Mouse (Mus musculus) kidney, postnatal 4 days (tissue): ENCODE measurements at regions not wholly inside any gene's neighbourhood (a gene's known extent, or its start where the extent isn't known, plus 50 kb on each side); places are given as distances from the start of the nearest gene placed in this dataset.

Source experiments
- DNase-seq, 2 experiments: peaks; one replicate each; pipeline ENCODE4 v3.0.0; 2021; ENCODE audit warnings: mixed read lengths in 2 of 2

DNA sequence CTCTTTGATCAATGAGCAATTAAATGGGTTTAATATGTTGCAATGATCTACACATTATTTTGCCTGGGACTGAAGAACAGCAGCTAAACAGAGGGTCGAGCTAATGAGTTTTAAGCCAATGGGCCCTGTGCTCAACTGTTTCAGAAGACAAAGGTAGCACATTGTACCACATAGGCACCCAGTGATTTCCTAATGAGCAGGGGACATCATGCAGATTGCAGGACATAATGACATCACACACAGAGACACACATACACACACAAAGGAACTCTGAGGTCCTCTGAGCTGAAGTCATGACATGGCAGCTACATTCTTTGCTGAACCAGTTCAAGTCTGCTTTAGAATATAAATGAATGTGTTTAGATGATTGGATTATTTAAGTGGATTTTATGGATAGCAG is 71.9 kb downstream of the Zfp330 start:
- DNase-seq = no peak

DNA sequence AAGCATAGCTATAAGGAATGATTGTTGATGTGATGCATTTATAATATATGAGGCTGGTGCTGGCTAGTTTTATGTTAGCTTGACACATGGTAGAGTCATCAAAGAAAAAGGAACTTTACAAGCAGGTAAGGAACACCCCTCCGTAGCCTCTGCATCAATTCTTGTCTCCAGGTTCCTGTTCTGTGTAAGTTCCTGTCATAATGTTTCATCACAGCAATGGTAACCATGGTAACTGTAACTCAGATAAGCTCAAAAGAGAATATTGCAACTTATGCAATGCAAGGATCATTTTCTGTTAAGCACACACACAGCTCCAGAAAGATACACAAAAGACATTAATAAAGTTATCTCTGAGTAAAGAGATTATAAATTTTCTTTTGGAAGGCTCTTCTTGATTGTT is 73.5 kb downstream of the Zfp330 start:
- no peak for DNase-seq

- DNase-seq = no peak
These were observed 74.7 kb downstream of the Zfp330 start for GRCm38 (mm10) chr8:82699221-82699620.

DNA sequence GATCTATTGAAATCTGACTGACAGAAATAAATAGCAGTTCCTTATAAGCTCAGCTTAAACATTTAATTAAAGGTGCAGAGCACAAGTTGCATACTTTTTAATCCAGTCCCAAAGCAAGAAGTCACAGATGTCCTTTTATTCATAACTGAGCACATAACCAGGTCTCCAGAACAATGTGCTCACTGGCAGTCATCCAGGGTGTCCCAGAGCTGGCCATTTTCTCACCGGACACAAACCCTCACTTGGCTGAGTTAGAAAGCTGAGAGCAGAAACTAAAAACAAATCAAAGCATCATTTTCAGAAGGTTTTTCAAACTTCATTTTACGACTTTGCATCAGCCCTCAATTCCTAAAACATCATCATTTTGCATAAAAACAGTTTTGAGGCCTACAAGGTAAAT is 75.9 kb downstream of the Zfp330 start:
- peak; percentile 9 to 27 for DNase-seq

- DNase-seq = no peak
These were observed 80.9 kb downstream of the Zfp330 start for GRCm38 (mm10) chr8:82693086-82693485.

DNA sequence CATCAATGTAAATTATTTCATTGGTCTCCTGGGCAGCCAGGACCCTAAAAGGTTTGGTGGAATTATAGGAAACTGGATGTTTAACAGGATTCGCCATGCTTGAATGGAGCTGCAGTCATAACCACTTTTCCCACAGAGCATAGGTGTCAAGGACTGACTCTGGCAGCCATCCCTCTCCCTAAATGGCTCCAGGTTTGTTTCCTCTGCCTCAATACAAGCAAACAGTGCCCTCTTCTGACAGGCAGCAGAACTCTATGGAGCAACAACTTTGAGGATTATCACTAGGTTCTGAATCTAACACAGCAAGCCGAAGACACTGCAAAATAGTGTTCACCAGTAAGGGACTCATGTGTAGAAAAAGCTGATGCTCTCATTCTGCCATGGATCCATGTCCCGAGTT is 84.6 kb downstream of the Zfp330 start:
- DNase-seq = peak; percentile 45 to 64

- DNase-seq = peak; percentile 53 to 59
These were observed 88.0 kb downstream of the Zfp330 start for GRCm38 (mm10) chr8:82685966-82686365.

- DNase-seq = no peak
These were observed 95.2 kb downstream of the Zfp330 start for GRCm38 (mm10) chr8:82678793-82679192.

GRCm38 (mm10) chr8:82677781-82678180 is 96.2 kb downstream of the Zfp330 start:
- DNase-seq = no peak

DNA sequence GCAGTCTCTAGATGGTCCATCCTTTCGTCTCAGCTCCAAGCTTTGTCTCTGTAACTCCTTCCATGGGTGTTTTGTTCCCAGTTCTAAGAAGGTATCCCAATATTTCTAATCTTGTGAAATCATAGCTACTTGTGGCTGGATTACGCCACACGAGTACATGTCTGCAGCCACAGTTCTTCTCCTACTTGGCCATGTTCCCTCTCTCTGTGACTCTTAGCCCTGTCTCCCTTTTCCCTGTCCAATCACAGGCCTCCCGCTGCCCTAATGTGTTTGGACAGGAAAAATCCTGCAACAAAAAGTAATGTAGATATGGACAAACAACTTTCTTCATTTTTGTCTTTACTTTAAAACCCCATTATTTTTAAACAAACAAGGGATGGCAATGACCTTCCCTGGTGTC is 104.7 kb downstream of the Zfp330 start:
- DNase-seq = no peak

DNA sequence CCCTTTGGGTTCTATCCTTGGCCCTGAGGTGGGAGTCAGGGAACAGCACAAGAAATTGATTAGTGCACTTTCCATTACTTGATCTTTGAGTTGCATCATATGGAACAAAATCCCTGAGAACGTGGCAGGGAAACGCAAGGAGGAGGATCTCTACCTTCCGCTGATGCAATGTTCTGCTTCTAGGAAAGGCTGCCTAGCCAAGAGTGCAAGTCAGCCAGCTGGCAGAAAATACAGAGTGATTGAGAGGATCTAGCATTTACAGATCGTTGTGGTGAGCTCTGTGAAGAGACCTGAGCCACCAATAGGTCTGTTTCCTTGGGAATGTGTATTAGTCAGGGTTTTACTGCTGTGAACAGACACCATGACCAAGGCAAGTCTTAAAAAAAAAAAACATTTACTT is 108.8 kb downstream of the Zfp330 start:
- no peak for DNase-seq

DNA sequence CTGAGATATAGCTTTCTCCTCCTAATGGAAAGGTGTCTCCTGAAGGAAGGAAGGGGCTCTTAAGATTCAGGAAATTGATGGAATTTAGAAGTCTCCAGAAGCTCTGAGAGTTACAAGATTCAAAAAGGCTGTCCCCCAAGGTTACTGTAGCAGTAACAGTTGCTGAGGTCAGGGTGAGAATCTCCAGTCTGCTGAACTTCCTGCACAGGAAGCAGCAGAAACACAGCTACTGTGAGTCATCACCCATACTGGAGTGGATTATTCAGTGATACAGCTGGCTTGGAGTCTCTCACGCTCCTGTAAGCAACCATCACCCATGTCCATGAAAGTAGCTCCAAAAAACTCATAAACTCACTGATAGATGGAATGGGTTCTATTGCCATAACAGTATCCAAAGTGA is 133.5 kb downstream of the Zfp330 start:
- DNase-seq = no peak

GRCm38 (mm10) chr8:82630486-82630885 is 143.5 kb downstream of the Zfp330 start:
- no peak for DNase-seq

DNA sequence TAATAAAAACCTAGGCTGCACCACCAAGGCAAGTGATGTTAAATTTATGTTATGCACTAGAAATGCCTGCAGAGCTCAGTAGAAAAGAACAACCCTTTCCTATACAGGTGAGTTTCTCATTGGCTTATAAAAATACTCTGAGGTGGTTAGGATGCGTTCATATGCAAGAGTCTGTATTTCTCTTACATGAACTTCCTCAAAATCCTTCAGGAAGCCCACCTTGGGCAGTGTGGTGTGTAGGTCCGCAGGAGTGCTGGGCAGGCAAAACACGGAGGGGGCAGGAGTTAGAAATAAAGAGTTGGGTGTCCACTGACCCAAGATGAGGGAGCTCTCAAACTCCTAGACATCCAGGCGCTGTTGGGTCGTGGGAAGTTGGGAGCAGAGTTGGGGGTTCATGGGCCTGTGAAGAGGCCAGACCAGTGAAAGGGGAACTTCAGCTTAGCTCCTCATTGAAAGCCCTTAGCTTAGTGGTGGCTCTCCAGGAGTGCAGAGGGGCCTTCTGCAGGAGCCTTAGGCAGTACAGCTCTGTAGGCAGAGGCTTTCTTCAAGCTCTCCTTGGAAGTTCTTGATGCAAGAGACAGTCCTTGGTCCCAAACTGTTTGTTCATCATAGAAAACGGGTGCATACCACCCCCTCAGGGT is 150.0 kb downstream of the Zfp330 start:
- no peak for DNase-seq

DNA sequence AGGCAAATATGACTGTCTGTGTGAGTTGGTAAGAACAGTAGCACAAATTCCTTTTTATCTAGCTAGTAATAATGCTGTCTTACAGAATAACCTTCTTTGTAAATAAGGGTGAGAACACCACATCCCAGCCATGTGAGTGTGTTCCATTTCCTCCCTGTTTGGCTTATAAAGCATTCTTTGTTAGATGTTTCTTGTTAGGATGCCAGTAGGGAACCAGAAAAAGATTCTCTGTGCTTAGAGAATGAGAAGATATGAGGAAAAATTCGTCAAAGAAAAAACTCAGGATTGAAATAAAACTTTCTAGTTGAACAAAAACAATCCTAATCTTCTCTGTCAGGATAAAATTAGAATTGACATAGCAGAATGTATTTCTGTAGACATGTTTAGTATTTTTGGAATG is 155.3 kb downstream of the Zfp330 start:
- no peak for DNase-seq

DNA sequence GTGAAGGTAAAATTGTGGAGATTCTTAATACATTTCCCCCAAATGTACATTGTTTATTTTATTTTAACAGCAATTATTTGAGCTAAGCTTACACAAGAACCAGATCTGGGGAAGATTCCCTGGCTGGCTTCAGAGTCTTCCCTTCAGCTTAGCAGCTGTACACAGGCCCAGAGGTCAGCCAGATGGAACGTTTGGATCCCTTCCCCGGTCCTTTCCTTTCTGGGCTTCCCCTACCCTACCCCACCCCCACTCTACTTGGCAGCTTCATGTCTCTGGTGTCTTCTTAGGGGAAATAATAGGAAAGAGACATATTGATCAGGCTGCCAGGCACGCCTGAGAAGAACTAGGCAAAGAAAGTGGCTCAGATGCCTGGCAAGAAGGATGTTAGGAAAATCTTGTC is 172.4 kb downstream of the Zfp330 start:
- peak; percentile 38 to 44 for DNase-seq

GRCm38 (mm10) chr8:82573434-82573833 is 170.4 kb upstream of the Il15 start:
- no peak for DNase-seq

- no peak for DNase-seq
These were observed 135.1 kb upstream of the Il15 start for GRCm38 (mm10) chr8:82538121-82538520.

- DNase-seq = no peak
These were observed 126.1 kb upstream of the Il15 start for GRCm38 (mm10) chr8:82529153-82529552.

- DNase-seq = no peak
These were observed 120.8 kb upstream of the Il15 start for GRCm38 (mm10) chr8:82523866-82524265.

DNA sequence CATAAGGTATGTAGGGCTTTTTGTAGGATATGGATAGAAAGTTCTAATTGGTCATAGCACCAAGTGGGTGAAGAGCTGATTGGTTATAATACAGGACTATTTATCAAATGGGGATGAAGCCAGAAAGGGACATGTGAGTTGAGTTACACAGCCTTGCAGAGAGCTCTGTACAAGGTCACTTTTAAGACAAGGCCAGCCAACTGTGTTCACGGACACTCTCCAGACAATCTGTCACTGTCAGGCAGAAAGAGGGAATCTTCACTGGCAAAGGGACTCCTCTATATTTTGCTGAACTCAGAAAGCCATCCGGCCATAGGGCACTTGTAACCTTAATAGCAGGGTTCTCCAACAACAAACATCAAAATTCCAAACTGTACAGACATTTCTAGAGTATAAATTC is 95.5 kb upstream of the Il15 start:
- no peak for DNase-seq

GRCm38 (mm10) chr8:82477856-82478255 is 74.8 kb upstream of the Il15 start:
- DNase-seq = peak; percentile 3 to 9

DNA sequence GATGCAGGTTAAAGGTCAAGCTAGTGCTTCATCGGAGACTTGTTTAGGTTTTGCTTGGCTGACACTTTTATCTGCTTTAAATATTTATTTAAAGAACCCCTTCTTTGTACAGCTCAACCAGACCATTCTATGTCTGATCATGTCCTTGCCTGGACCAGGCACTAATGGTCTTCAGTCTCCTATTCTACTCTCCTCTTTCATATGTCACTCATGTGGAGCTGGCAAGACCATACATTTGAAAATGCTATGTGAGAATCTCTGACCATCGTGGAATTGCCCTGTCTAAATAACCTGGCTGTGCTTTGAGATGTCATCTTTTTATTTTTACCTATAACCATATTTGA is 74.4 kb upstream of the Il15 start:
- DNase-seq = no peak

GRCm38 (mm10) chr8:82476708-82477425 is 73.8 kb upstream of the Il15 start:
- peak in 1 of 2 experiments; percentile 14 for DNase-seq

GRCm38 (mm10) chr8:82473266-82473665 is 70.2 kb upstream of the Il15 start:
- DNase-seq = no peak
